Mouse (Mus musculus) neural tube, embryonic 15.5 days (tissue): ENCODE results near the gene Plcd4. TPM values are rescaled to one million over a fixed set of nuclear protein-coding genes. Genes with fewer than 3 reads are reported as not detected.

ENCODE experiments used
- ATAC-seq: fragments of 200-750 bp; cut with Nextera tagmentation; 2 replicates; pipeline ENCODE4 v1.8.0; 2017; ENCODE audit warnings: mild to moderate bottlenecking, moderate TSS enrichment, moderate library complexity; ENCODE audit not compliant: low FRiP score
- H3K27ac ChIP-seq: fragments of 300-500 bp; sonication (generic); replicated peaks from 2 replicates; pipeline ENCODE4 v1.5.1; 2015; ENCODE audit warnings: mild to moderate bottlenecking, inconsistent platforms
- H3K27me3 ChIP-seq: fragments of 300-500 bp; sonication (generic); replicated peaks from 2 replicates; pipeline ENCODE4 v1.6.1; 2015; ENCODE audit warnings: inconsistent platforms
- H3K36me3 ChIP-seq: fragments of 300-500 bp; sonication (generic); 2 replicates; pipeline ENCODE4 v1.6.1; 2015; ENCODE audit warnings: inconsistent platforms
- H3K4me1 ChIP-seq: fragments of 300-500 bp; sonication (generic); 2 replicates; pipeline ENCODE4 v1.6.1; 2015; ENCODE audit warnings: inconsistent platforms
- H3K4me2 ChIP-seq: fragments of 300-500 bp; sonication (generic); 2 replicates; pipeline ENCODE4 v1.6.1; 2015; ENCODE audit warnings: inconsistent platforms, mild to moderate bottlenecking, moderate library complexity
- H3K4me3 ChIP-seq: fragments of 300-500 bp; sonication (generic); replicated peaks from 2 replicates; pipeline ENCODE4 v1.5.1; 2015; ENCODE audit warnings: mild to moderate bottlenecking, inconsistent platforms
- H3K9ac ChIP-seq: fragments of 300-500 bp; sonication (generic); replicated peaks from 2 replicates; pipeline ENCODE4 v1.6.1; 2015; ENCODE audit warnings: mild to moderate bottlenecking, inconsistent platforms
- H3K9me3 ChIP-seq: fragments of 300-500 bp; sonication (generic); replicated peaks from 2 replicates; pipeline ENCODE4 v1.6.1; 2016; ENCODE audit warnings: inconsistent platforms
- WGBS: fragments of 180-500 bp; shearing (Covaris S2); methylation state at CpG from one replicate; pipeline ENCODE4 v1.1.7; 2015; ENCODE audit warnings: mixed read lengths; 5-methylcytosine and 5-hydroxymethylcytosine counted together
- microRNA-seq: library from miRNA; unstranded; fragments of <30 nt; microRNA quantifications from one replicate; pipeline ENCODE4, GENCODE M21; 2017
- polyA plus RNA-seq: library from polyadenylated mRNA; unstranded; fragments of >200 nt; fragmentation: Nextera tagmentation; extraction: Ambion mirVana; gene quantifications from 2 replicates; pipeline ENCODE4 v1.2.1, GENCODE M21; 2015

The Plcd4 gene
- polyA plus RNA-seq, 1 experiment from 2014 or later: 10.8 TPM

- Histone ChIP-seq H3K4me1 (peaks cover 18% of the 10 kb centered on the region), H3K36me3 (peaks cover 27% of the 10 kb centered on the region), H3K9me3 (no peaks in the 10 kb centered on the region), H3K4me3 (peak within 1 kb of the TSS; percentile 79), H3K4me2 (peak within 1 kb of the TSS; percentile 94), H3K9ac (peak within 1 kb of the TSS; percentile 82), H3K27ac (peak within 1 kb of the TSS; percentile 80), H3K27me3 (no peaks in the 10 kb centered on the region)
- WGBS: 8% methylated on average over 25 of the region's 25 CpGs
- ATAC-seq: peak; percentile 92
Observed at GRCm38 (mm10) chr1:74601267-74601962, 58.7 kb downstream of the Plcd4 start, which contains the start of the genes Rnf25 and Stk36. TSS of gene Rnf25 (minus strand) at chr1:74601397. TSS of gene Stk36 (plus strand) at chr1:74601445.

Small RNA genes lying within 50 kb of the gene (microRNA-seq; reads per million reads assigned to microRNA genes)
- not detected for gene Gm25035

Other genes with a start within 250 kb of the Plcd4 start
- gene Tmbim1, start 237.3 kb upstream of the Plcd4 start, polyA plus RNA-seq: 10.1 and 12.9 TPM in 2 replicates
- 1.1 and 1.4 TPM in 2 replicates for gene Catip, start 180.8 kb upstream of the Plcd4 start, polyA plus RNA-seq
- 2.3 and 3.5 TPM in 2 replicates for gene Slc11a1, start 167.7 kb upstream of the Plcd4 start, polyA plus RNA-seq
- gene Ctdsp1, start 151.4 kb upstream of the Plcd4 start, polyA plus RNA-seq: 16.8 and 30.2 TPM in 2 replicates
- gene Vil1, start 133.5 kb upstream of the Plcd4 start, polyA plus RNA-seq: 0.33 and 5.9 TPM in 2 replicates
- gene Cnot9, start 36.8 kb upstream of the Plcd4 start, polyA plus RNA-seq: 43.9 and 48.5 TPM in 2 replicates
- gene Usp37, start 1.4 kb downstream of the Plcd4 start, polyA plus RNA-seq: 22.3 and 23.4 TPM in 2 replicates
- gene Zfp142, start 45.4 kb downstream of the Plcd4 start, polyA plus RNA-seq: 7.1 and 8.3 TPM in 2 replicates
- 21.5 and 22.9 TPM in 2 replicates for gene Bcs1l, start 45.4 kb downstream of the Plcd4 start, polyA plus RNA-seq
- 46.0 and 47.8 TPM in 2 replicates for gene Rnf25, start 58.5 kb downstream of the Plcd4 start, polyA plus RNA-seq
- gene Stk36, start 58.6 kb downstream of the Plcd4 start, polyA plus RNA-seq: 13.4 and 13.9 TPM in 2 replicates
- gene Ttll4, start 118.9 kb downstream of the Plcd4 start, polyA plus RNA-seq: 7.7 and 8.9 TPM in 2 replicates
- 2.9 and 3.2 TPM in 2 replicates for gene Cyp27a1, start 170.7 kb downstream of the Plcd4 start, polyA plus RNA-seq
- 0.17 and 0.40 TPM in 2 replicates for gene Prkag3, start 206.3 kb downstream of the Plcd4 start, polyA plus RNA-seq
- 5.7 and 6.4 TPM in 2 replicates for gene Wnt6, start 229.0 kb downstream of the Plcd4 start, polyA plus RNA-seq
- 0.09 and 0.20 TPM in 2 replicates for gene Wnt10a, start 248.6 kb downstream of the Plcd4 start, polyA plus RNA-seq